Mouse (Mus musculus) megakaryocyte, embryonic 14.5 days (primary cell): ENCODE measurements at regions not wholly inside any gene's neighbourhood (a gene's known extent, or its start where the extent isn't known, plus 50 kb on each side); places are given as distances from the start of the nearest gene placed in this dataset.

Experiments used
- FLI1 ChIP-seq: IDR thresholded peaks from 2 replicates; pipeline ENCODE4 v1.6.1; 2012; ENCODE audit warnings: low read length, inconsistent platforms, mixed read lengths
- GATA1 ChIP-seq: IDR thresholded peaks from 3 replicates; pipeline ENCODE4 v1.6.1; 2012; ENCODE audit warnings: mixed read lengths, low read length, inconsistent platforms, borderline replicate concordance

- no peak for TF ChIP-seq GATA1
- no peak for TF ChIP-seq FLI1
Measured at GRCm38 (mm10) chr1:23589414-23589942, 172.1 kb upstream of the B3gat2 start.
